In the genomic region with DNA sequence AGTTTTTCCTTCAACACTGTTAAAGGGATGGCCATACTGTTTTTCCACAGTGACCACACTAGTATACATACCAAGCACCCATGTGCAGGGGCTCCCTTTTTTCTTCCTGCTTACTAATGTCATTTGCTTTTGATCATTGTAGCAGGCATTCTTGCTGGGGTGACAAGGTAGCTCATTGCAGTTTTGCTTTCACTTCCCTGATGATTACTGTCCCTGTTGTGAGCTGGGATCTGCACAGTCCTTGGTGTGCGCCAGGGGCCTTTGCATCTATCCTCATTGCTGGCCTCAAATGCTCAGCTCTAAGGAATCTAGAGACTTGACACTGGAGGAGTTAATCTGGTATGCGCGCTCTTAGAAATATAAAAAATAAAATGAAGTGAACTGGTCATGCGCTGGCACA, we compare ENCODE assay signal across 28 mouse cellular contexts.
"Had no signal": no experiment of that assay in that cellular context is flagged by ENCODE, and none has a peak within 500 bp of the region (broad histone marks: within the 10 kb centered on the region; RNA-seq: fewer than 3 reads in every experiment).

No protein-coding gene starts in this region.

- H3K27me3 ChIP-seq: heart, embryonic 13.5 days; heart, embryonic 15.5 days; hindbrain, embryonic 12.5 days; intestine, embryonic 15.5 days; limb, embryonic 12.5 days; liver, embryonic 13.5 days; liver, embryonic 15.5 days had no signal

- H3K4me1 ChIP-seq: heart, embryonic 10.5 days; heart, embryonic 15.5 days; hindbrain, embryonic 12.5 days; liver, embryonic 13.5 days; liver, embryonic 15.5 days had no signal

- ATAC-seq: hindbrain, embryonic 16.5 days; inflammation-experienced regulatory T-cells, adult 6 months; intestine, embryonic 15.5 days; intestine, postnatal 0 days had no signal

- H3K36me3 ChIP-seq: heart, embryonic 10.5 days; heart, embryonic 13.5 days; heart, embryonic 15.5 days; hindbrain, embryonic 12.5 days; intestine, embryonic 15.5 days; limb, embryonic 10.5 days; limb, embryonic 12.5 days; liver, embryonic 13.5 days; liver, embryonic 15.5 days had no signal

- H3K4me2 ChIP-seq: heart, embryonic 13.5 days; heart, embryonic 15.5 days; hindbrain, embryonic 12.5 days; hindbrain, embryonic 14.5 days; intestine, embryonic 15.5 days; limb, embryonic 12.5 days; liver, embryonic 11.5 days; liver, embryonic 13.5 days; liver, embryonic 15.5 days had no signal

- DNase-seq: gastrocnemius, adult 2 months; gastrocnemius, postnatal 10 days; gastrocnemius, postnatal 25 days; heart, adult 18-20 months; heart, postnatal 14 days; heart, postnatal 36 days; kidney, adult 18-20 months; kidney, adult 8-10 months; kidney, postnatal 10 days; kidney, postnatal 25 days; kidney, postnatal 4 days; liver; liver, embryonic 13.5 days had no signal

- H3K4me3 ChIP-seq: gastrocnemius, adult 2 months; heart, embryonic 10.5 days; heart, embryonic 13.5 days; heart, embryonic 15.5 days; hindbrain, embryonic 12.5 days; intestine, embryonic 15.5 days; layer of hippocampus, adult 2 months; left cerebral cortex, adult 2 months; limb, embryonic 10.5 days; limb, embryonic 12.5 days; liver, embryonic 13.5 days; liver, embryonic 15.5 days had no signal

- H3K9ac ChIP-seq: heart, embryonic 13.5 days; heart, embryonic 15.5 days; hindbrain, embryonic 12.5 days; hindbrain, embryonic 14.5 days; intestine, embryonic 15.5 days; limb, embryonic 12.5 days; liver, embryonic 13.5 days; liver, embryonic 15.5 days had no signal

- H3K9me3 ChIP-seq: heart, embryonic 10.5 days; heart, embryonic 13.5 days; heart, embryonic 15.5 days; hindbrain, embryonic 12.5 days; intestine, embryonic 15.5 days; limb, embryonic 10.5 days; limb, embryonic 12.5 days; liver, embryonic 13.5 days; liver, embryonic 15.5 days had no signal

- H3K27ac ChIP-seq: gastrocnemius, adult 2 months; heart, embryonic 10.5 days; heart, embryonic 13.5 days; heart, embryonic 15.5 days; hindbrain, embryonic 12.5 days; hindbrain, embryonic 14.5 days; intestine, embryonic 15.5 days; layer of hippocampus, adult 2 months; left cerebral cortex, adult 2 months; limb, embryonic 10.5 days; limb, embryonic 12.5 days; liver, embryonic 13.5 days; liver, embryonic 15.5 days had no signal
